Mouse (Mus musculus): ENCODE results near the gene Wfdc17.

Wfdc17 gene

GRCm38 (mm10) chr11:83740443-83740991, 36.7 kb downstream of the Wfdc17 start:
- DNase-seq (ENCODE audit: low spot score) = no peak

DNA sequence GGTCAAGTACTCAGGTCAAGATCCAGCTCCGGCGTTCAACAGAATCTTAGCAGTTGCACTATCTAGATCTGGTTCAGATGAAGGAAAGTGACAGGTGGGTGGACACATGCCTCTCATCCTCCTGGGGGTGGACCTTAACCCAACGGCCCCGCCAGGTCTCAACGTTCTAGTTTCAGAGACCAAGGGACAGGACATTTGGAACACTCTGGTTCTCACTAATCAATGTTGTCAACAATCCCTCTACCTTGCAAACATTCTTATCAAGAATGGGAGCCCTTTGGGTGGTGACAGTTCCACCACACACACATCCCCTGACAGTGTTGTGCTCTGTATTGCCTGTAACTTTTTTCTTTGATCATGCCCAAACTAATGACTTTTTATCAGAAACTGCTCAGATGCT, 38.0 kb downstream of the Wfdc17 start:
- DNase-seq (ENCODE audit: low spot score) = no peak

GRCm38 (mm10) chr11:83742731-83743355, 39.1 kb downstream of the Wfdc17 start:
- DNase-seq (ENCODE audit: low spot score) = no peak

- no peak for DNase-seq (ENCODE audit: low spot score)
Measured at GRCm38 (mm10) chr11:83743525-83743924, 39.7 kb downstream of the Wfdc17 start.

DNA sequence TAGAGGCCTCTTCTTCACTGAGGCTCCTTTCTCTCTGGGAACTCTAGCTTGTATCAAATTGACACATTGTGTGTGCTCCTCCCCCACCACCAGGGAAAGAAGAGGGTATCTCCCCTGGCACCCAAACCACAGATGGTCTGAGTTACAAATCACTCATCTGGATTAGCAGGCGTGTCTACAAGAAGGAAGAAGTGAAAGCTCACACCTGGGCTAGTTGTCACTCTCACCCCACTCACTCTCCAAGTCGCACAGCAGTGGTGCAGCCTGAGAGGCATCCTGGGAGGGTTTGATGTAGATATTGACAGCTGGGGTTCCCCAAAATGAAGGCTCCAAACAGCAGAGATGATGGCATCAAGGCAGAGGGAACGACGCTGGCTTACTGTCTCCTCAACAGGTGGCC, 42.4 kb downstream of the Wfdc17 start:
- no peak for DNase-seq (ENCODE audit: low spot score)

DNA sequence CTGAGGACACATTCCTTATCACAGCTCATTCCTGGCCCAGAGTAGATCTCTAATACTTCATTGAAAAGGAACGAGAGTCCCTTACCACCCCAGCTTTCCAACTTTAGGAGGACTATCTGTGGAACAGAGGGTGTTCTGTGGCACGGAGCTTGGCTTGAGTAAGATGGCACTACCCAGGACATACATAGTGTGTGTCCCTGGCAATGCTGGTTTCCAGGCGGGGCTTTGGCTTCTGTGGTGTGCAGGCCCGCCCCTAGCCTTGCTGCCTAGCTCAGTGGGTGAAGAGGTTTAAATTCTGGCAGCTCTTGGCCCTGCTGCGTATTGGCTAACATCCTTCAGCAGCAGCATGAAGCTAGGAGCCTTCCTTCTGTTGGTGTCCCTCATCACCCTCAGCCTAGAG, 42.9 kb downstream of the Wfdc17 start, which contains the start of gene Wfdc21:
Wfdc21 (plus strand) TSS at position 260 of the 400 bp plus-strand sequence.
- DNase-seq (ENCODE audit: low spot score) = no peak

DNA sequence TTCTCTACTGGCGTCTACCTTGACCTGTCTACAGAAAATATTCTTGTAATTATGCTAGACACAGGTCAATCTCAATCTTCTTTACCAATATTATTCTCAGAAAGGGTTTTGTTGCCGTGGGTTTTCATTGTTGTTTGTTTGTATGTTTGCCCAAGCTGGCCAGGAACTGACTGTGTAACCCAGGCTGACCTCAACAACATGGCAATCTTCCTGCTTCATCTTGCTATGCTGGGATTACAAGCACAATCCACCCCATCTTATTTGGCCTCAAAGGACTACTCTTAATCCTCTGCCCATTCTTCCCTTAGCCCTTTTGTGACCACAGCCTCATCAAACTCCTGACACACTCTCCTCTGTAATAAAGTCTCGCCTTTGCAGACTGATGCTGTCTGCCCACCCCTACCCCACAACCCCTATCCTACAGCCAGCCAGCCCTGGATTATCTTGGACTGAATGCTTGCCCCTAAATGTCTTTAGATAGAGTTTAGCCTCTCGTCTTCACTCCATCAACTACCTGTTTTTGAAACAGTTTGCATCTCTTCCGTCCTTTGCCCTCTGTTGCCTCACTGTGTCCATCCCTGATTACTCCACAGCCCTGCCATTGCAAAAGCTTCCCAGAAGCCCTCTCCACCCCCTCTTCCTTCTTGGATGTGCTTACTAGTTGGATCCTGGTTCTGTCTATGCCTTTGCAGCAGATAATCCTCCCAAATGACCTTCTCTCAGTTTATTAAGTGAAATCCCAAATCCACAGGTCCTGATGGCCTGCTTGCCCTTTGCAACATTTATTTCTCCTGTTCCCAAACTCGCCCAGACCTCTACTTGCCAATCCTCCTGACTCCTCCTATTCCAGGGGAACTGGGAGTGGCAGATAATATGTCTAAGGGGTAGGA, 43.8 kb downstream of the Wfdc17 start:
- DNase-seq (ENCODE audit: low spot score) = no peak

DNA sequence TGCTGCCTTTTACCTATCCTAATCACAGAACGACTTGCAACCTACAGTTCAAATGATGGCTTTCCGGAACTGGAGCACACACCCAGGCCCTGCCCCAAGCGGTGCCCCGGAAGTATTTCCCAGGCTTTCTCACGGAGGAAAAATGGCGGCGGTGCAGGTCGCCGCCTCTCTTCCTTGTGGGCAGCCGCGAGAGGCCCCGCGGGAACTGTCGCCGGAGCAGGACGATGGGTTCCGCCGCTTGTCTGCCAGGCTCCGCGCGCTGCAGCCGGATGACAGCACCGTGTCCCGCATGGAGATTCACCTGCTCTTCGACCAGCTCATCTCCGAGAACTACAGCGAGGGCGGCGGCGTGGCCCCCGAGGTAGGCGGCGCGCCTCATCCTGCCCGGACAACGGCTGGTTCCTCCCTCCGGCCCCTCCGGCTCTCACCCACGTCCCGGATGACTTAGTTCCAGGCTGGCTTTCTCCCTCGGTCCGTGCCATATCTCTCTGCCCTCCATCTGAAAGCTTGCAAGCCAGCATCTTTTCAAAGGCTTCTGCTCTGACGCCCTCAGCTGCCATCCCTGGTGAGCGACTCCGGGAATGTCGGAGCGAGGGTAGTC, 49.9 kb downstream of the Wfdc17 start, which contains the start of gene Heatr6:
Heatr6 (plus strand) TSS at position 116 of the 601 bp plus-strand sequence.
- DNase-seq (ENCODE audit: low spot score) = peak; percentile 87

DNA sequence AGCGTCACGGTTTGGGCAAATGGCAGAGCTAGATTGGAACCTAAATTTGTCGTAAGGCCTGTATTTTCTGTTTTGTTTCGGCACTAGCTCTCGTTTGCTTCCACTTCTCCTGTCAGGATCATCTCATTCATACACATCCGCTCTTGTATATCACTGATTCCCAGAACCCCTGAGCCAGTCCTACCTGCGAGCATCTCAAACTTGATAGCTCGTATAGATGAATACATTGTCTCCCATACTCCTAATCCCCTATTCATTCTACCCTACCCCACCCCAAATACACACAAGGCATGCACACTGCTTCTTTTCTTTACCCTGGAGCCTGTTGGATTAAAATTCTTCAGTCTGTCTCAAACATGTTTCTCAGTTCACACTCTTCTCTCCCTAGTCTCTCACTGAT, 50.4 kb downstream of the Wfdc17 start:
- DNase-seq (ENCODE audit: low spot score) = no peak

Data from ovary, postnatal 36 days (tissue).